Mouse (Mus musculus) forebrain, embryonic 11.5 days (tissue): ENCODE data around the gene Lrig1. TPM values are rescaled to one million over a fixed set of nuclear protein-coding genes. Genes with fewer than 3 reads are reported as not detected.

ENCODE experiments used
- ATAC-seq: fragments of 200-750 bp; cut with Nextera tagmentation; replicated peaks from 2 replicates; pipeline ENCODE4 v1.8.0; 2017; ENCODE audit warnings: moderate TSS enrichment; ENCODE audit not compliant: low FRiP score
- DNase-seq: peaks from one replicate; pipeline ENCODE4 v3.0.0-alpha.2; 2017; ENCODE audit warnings: low spot score
- H3K27ac ChIP-seq: fragments of 300-500 bp; sonication (generic); 2 replicates; pipeline ENCODE4 v1.5.1; 2014; ENCODE audit warnings: low read depth, low read length
- H3K27me3 ChIP-seq: fragments of 300-500 bp; sonication (generic); 2 replicates; pipeline ENCODE4 v1.6.1; 2014; ENCODE audit warnings: mild to moderate bottlenecking, low read length, mixed read lengths; ENCODE audit not compliant: control insufficient read depth, insufficient read depth
- H3K36me3 ChIP-seq: fragments of 300-500 bp; sonication (generic); 2 replicates; pipeline ENCODE4 v1.6.1; 2014; ENCODE audit warnings: mild to moderate bottlenecking, low read length, moderate library complexity, mixed read lengths; ENCODE audit not compliant: control insufficient read depth, insufficient read depth
- H3K4me1 ChIP-seq: fragments of 300-500 bp; sonication (generic); replicated peaks from 2 replicates; pipeline ENCODE4 v1.6.1; 2014; ENCODE audit warnings: low read length, mixed read lengths; ENCODE audit not compliant: control insufficient read depth, insufficient read depth
- H3K4me2 ChIP-seq: fragments of 300-500 bp; sonication (generic); 2 replicates; pipeline ENCODE4 v1.6.1; 2014; ENCODE audit warnings: low read depth, mild to moderate bottlenecking, low read length, moderate library complexity, mixed read lengths; ENCODE audit not compliant: severe bottlenecking
- H3K4me3 ChIP-seq: fragments of 300-500 bp; sonication (generic); 2 replicates; pipeline ENCODE4 v1.5.1; 2014; ENCODE audit warnings: low read depth, low read length
- H3K9ac ChIP-seq: fragments of 300-500 bp; sonication (generic); 2 replicates; pipeline ENCODE4 v1.6.1; 2014; ENCODE audit warnings: low read length
- H3K9me3 ChIP-seq: fragments of 300-500 bp; sonication (generic); 2 replicates; pipeline ENCODE4 v1.6.1; 2016; ENCODE audit warnings: low read length, mixed read lengths; ENCODE audit not compliant: control insufficient read depth
- WGBS: fragments of 180-500 bp; shearing (Covaris S2); extraction: QIAGEN DNeasy Blood & Tissue Kit; methylation state at CpG from one replicate; pipeline ENCODE4 v1.1.7; 2014; 5-methylcytosine and 5-hydroxymethylcytosine counted together
- polyA plus RNA-seq: library from polyadenylated mRNA; unstranded; fragments of >200 nt; fragmentation: Nextera tagmentation; extraction: Ambion mirVana; gene quantifications from 2 replicates; pipeline ENCODE4 v1.2.1, GENCODE M21; 2014

The Lrig1 gene
- polyA plus RNA-seq: 21.7 and 25.2 TPM in 2 replicates

DNA sequence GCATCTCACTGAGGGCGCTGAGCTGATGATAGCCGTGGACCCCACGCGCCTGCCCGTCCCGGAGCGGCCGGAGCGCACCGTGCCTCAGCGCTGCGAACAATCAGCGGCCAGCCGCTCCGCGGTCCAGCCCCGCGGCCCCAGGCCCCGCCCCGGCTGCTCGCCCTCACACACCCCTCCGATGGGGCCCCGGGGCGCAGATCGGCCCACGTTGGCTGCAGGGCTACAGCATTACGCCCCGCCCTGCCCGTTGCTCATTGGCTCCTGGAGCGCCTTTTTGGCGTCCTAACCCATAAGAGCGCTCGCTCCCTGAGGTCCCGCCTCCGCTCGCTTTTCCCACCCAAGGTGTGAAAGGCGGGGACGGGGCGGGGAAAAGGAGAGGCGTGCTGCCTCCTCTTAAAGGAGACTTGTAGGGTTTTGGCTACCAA lies at the start of gene Lrig1:
Gene Lrig1, minus strand, starts transcription at position 92 of the 425 bp plus-strand sequence.
- Histone ChIP-seq H3K9ac (peak within 1 kb of the TSS; percentile 96), H3K4me3 (peak within 1 kb of the TSS; percentile 97), H3K27ac (peak within 1 kb of the TSS; percentile 89), H3K4me1 (peaks cover 9% of the 10 kb centered on the region), H3K36me3 (no peaks in the 10 kb centered on the region), H3K9me3 (no peaks in the 10 kb centered on the region), H3K4me2 (peak within 1 kb of the TSS; percentile 88), H3K27me3 (no peaks in the 10 kb centered on the region)
- DNase-seq (peak; percentile 99), ATAC-seq (peak; percentile 99)
- under 1% methylated on average over 36 of the region's 40 CpGs for WGBS

DNA sequence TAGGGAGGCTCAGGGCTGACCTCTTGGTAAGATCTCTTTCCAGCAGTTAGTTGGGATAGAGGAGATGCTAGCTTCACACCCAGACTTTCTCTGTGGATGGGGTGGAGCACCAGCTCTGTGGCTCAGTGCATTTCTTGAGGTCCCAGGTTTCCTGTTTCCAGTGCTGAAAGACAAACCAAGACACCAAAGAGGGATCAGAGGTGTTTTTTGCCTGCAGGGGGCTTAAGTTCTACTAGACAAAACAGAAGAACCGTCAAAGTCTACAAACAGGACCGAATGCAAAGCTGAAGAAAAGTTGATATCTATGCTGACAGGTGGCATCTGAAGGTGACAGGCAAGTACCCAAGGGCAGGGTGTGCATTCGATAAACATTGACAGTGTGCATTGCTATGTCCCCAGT lies 49.7 kb upstream of the Lrig1 start:
- Histone ChIP-seq H3K4me1 (peaks cover 2% of the 10 kb centered on the region; the same call in 1 of the 2 replicates), H3K27ac (peak overlapping the region; percentile 65; the same call in 1 of the 2 replicates), H3K9me3 (no peaks in the 10 kb centered on the region), H3K4me2 (no peak overlapping the region), H3K36me3 (no peaks in the 10 kb centered on the region), H3K4me3 (no peak overlapping the region), H3K27me3 (no peaks in the 10 kb centered on the region), H3K9ac (no peak overlapping the region)
- ATAC-seq (no peak), DNase-seq (no peak)
- WGBS: 62% methylated on average over 3 of the region's 3 CpGs

DNA sequence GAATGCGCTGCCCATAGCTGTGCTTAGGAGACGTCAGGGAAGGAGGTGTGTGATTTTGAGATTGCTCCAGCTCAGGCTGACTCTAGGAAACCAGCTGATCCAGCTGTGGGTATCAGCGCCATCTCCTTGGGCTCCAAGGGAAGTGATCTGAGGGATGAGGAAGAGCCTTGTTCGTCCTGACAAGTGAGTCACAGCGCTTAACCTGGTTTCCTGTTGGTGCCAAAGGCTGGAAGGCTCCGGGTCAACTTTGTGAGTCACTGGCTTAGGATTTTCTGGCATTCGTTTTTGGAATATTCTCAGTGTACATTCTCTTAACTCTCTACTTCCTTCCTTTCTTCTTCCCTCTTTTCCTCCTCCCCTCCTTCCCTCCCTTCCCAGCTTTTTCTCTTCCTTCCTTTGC lies 48.4 kb upstream of the Lrig1 start:
- H3K27ac ChIP-seq: no peak overlapping the region
- H3K4me1 ChIP-seq: peaks cover 2% of the 10 kb centered on the region; the same call in 1 of the 2 replicates

DNA sequence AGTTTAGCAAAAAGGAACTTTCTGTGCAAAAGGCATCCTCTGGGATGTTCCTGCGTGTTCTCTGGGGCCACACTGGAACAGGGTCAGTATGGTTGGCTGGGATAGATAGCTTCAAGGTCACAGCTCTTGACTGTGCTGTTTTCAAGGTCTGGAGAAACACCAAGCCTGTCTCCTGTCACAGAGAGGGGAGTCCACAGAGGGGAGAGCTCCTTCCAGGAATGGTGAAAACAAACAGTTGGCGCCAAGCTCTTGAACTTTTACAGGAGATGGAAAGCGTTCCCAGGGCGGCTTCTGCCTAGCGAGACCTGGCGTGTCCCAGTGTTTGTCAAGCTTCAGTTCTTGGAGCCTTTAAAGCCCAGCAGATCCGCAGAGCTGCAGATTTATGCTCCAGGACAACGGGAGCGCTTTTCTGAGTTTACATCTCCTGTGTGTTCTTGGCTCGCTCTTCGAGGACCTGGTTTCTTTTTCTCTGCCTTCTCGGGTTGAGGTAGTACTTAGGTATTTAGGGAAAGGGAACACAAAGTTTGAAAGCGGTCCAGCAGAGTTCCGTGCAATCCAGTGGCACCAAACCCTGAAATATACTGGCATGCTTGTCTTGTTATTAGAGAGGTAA lies 40.3 kb upstream of the Lrig1 start:
- H3K9me3 ChIP-seq: no peaks in the 10 kb centered on the region
- no peak for DNase-seq
- WGBS: 91% methylated on average over 14 of the region's 14 CpGs
- no peak overlapping the region for H3K27ac ChIP-seq
- H3K4me1 ChIP-seq: no peaks in the 10 kb centered on the region
- H3K4me2 ChIP-seq: no peak overlapping the region
- H3K4me3 ChIP-seq: no peak overlapping the region
- H3K27me3 ChIP-seq: no peaks in the 10 kb centered on the region
- H3K36me3 ChIP-seq: no peaks in the 10 kb centered on the region
- ATAC-seq: no peak
- no peak overlapping the region for H3K9ac ChIP-seq

More for the DNA sequence above, 48.4 kb upstream of the Lrig1 start:
- no peaks in the 10 kb centered on the region for H3K9me3 ChIP-seq
- DNase-seq (no peak), ATAC-seq (no peak)
- WGBS: 71% methylated on average over 7 of the region's 7 CpGs
- H3K36me3 ChIP-seq: no peaks in the 10 kb centered on the region
- no peak overlapping the region for H3K4me2 ChIP-seq
- H3K4me3 ChIP-seq: no peak overlapping the region
- H3K9ac ChIP-seq: no peak overlapping the region
- no peaks in the 10 kb centered on the region for H3K27me3 ChIP-seq

DNA sequence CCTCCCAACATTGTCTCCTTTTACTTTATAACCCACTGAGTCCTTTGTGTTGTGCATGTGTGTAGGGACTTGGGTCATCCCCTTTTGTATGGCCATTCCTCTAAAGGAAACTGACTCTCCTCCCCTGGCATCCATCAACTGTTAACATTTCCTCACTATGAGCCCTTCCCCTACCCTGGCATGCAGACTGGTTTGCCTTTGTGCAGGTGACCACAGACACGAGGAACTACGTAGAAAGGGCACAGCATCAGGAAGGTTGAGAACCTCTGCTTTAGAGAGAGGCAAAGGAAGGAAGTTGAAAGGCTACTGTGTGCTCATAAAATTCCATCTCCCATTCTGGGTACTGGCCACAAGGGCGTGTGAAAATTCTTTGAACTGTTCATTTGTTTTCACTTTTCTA lies 38.7 kb upstream of the Lrig1 start:
- ATAC-seq (no peak), DNase-seq (no peak)
- 77% methylated on average over 3 of the region's 3 CpGs for WGBS
- Histone ChIP-seq H3K4me3 (no peak overlapping the region), H3K27ac (no peak overlapping the region), H3K4me2 (no peak overlapping the region), H3K9me3 (no peaks in the 10 kb centered on the region), H3K9ac (no peak overlapping the region), H3K27me3 (no peaks in the 10 kb centered on the region), H3K36me3 (no peaks in the 10 kb centered on the region), H3K4me1 (no peaks in the 10 kb centered on the region)

DNA sequence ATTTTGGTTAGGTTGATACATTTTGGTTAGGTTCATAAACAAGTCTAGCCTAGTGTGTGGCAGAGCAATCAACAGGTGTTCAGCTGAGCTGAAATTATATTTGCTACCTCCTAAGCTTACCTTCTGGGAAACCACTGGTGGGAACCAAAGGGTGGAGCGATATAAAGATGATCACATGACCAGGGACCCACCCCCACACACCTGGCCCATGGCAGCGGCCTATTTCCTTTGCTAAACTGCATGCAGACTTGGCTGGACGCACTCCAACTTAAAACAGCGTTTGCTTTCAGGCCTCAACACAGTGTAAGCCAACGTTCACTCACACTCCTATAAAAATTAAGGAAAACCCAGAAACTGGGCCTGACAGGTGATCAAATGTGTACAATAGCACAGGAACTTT lies 33.9 kb upstream of the Lrig1 start:
- DNase-seq: no peak
- Histone ChIP-seq H3K36me3 (no peaks in the 10 kb centered on the region), H3K9me3 (no peaks in the 10 kb centered on the region), H3K4me2 (no peak overlapping the region), H3K4me3 (no peak overlapping the region), H3K27me3 (no peaks in the 10 kb centered on the region), H3K4me1 (no peaks in the 10 kb centered on the region), H3K27ac (no peak overlapping the region), H3K9ac (no peak overlapping the region)
- WGBS: 84% methylated on average over 5 of the region's 5 CpGs
- ATAC-seq: no peak

DNA sequence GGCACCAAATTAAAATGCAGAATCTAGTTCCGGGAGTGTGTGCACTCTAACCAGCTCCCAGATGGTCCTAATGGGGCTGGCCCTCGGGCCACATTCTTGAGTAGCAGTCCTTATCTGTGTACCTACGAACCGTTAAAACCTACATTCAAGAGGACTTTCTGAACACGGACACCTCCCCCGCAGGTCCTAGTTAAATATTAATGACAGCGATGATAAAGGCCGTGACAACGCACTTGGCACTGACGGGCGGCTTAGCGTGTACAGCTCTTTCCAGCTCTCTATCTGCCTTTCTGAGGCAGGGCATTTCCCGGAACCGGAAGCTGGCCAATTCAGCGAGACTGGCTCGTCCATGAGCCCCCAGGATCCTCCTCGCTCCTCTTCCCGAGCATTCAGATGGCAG lies 29.9 kb upstream of the Lrig1 start:
- Histone ChIP-seq H3K9ac (no peak overlapping the region), H3K27ac (no peak overlapping the region), H3K9me3 (no peaks in the 10 kb centered on the region), H3K4me2 (no peak overlapping the region), H3K4me1 (no peaks in the 10 kb centered on the region), H3K4me3 (no peak overlapping the region), H3K36me3 (no peaks in the 10 kb centered on the region), H3K27me3 (no peaks in the 10 kb centered on the region)
- WGBS: 81% methylated on average over 18 of the region's 18 CpGs
- ATAC-seq (no peak), DNase-seq (no peak)

DNA sequence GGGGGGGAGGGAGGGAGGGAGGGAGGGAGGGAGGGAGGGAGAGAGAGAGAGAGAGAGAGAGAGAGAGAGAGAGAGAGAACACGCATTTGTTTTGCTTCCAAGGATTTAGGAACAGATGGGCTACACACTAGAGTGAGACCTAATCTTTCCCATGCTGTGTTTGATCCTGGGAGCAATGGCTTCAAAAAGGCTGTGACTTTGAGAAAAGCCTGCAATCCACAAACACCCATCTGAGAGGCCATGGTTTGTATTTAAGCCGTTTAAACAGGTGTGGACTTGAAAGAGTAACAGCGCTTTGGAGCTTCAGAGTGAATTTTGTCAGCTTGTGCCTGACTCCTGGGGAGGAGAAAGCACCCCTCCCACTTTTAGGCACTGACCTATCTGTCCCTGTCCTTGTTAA lies 29.2 kb upstream of the Lrig1 start:
- 32% methylated on average over 3 of the region's 3 CpGs for WGBS
- Histone ChIP-seq H3K27ac (no peak overlapping the region), H3K4me1 (no peaks in the 10 kb centered on the region), H3K4me3 (no peak overlapping the region), H3K4me2 (no peak overlapping the region), H3K9me3 (no peaks in the 10 kb centered on the region), H3K9ac (no peak overlapping the region), H3K27me3 (no peaks in the 10 kb centered on the region), H3K36me3 (no peaks in the 10 kb centered on the region)
- no peak for DNase-seq
- no peak for ATAC-seq

DNA sequence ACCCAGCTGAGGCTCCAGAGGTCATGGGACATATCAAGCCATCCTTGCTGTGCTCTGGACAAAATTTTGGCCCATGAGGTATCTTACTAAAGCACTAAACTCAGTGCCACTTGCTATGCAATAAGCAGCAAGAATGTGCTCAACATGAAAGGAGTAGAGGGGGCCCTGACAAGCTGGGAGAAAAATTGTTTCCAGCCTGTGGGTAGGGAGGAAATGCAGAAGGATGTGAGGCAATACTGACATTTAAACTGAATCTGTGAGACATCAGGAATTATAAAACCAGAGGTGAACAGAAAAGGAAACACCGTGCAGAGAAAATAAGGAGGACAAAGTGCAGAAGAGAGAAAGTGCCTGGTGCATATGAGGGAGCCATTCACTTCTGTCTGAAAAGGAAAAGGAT lies 24.7 kb upstream of the Lrig1 start:
- 91% methylated on average over 1 of the region's 1 CpGs for WGBS
- DNase-seq: no peak

More for the DNA sequence above, 24.7 kb upstream of the Lrig1 start:
- no peaks in the 10 kb centered on the region for H3K36me3 ChIP-seq
- no peaks in the 10 kb centered on the region for H3K27me3 ChIP-seq
- H3K4me3 ChIP-seq: no peak overlapping the region
- H3K27ac ChIP-seq: no peak overlapping the region
- H3K9me3 ChIP-seq: no peaks in the 10 kb centered on the region
- no peaks in the 10 kb centered on the region for H3K4me1 ChIP-seq
- no peak overlapping the region for H3K9ac ChIP-seq
- ATAC-seq: no peak
- H3K4me2 ChIP-seq: no peak overlapping the region
